Mouse (Mus musculus) left cerebral cortex, postnatal 25 days (tissue): Measurements from ENCODE around the gene Rgs16. TPM values are rescaled to one million over a fixed set of nuclear protein-coding genes. Genes with fewer than 3 reads are reported as not detected.
"Not testable (repeated sequence)": the region's sequence is repeated elsewhere in the genome, so short reads cannot be mapped to it uniquely, and the experiment has no call there.

Source experiments
- DNase-seq, 2 experiments: peaks; one replicate each; pipeline ENCODE4 v3.0.0; 2022; ENCODE audit warnings: low spot score in 2 of 2, mixed read lengths in 1 of 2
- intact Hi-C: fragments of 180-260 bp; cut with DNase I; formaldehyde crosslinking; loops from one replicate; pipeline ENCODE4 v1.15.1; 2025
- total RNA-seq, 2 experiments: library from RNA; stranded (reverse); gene quantifications; 2 replicates each; pipeline ENCODE4 v1.2.3; 2021

Rgs16 gene
- total RNA-seq, 2 experiments from 2014 or later, result 7.1 to 8.7 TPM

DNA sequence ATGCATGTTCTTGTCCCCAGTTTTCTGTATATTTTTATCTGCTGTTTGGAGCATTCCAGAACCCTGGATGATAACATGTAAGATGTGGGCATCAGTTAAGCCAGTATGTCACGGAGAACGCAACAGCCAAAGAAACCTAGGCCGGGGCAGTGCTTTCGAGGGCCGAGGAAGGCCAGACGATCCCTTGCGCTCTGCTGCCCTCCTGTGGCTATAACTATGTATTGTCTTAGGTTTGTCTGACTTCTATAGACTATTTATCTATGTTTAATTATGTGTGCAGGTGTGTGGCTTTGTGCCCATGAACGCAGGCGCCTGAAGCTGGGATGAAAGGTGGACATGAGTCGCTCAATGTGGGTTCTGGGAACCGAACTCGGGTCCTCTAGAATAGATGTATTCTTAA lies 6.6 kb downstream of the Rgs16 start:
- intact Hi-C loops, result loop anchor here (1.0 to 10.0 kb wide), 4 partner anchors 101 to 434 kb away; partner anchors contain the start of gene Dhx9
- DNase-seq, result peak; percentile 73

DNA sequence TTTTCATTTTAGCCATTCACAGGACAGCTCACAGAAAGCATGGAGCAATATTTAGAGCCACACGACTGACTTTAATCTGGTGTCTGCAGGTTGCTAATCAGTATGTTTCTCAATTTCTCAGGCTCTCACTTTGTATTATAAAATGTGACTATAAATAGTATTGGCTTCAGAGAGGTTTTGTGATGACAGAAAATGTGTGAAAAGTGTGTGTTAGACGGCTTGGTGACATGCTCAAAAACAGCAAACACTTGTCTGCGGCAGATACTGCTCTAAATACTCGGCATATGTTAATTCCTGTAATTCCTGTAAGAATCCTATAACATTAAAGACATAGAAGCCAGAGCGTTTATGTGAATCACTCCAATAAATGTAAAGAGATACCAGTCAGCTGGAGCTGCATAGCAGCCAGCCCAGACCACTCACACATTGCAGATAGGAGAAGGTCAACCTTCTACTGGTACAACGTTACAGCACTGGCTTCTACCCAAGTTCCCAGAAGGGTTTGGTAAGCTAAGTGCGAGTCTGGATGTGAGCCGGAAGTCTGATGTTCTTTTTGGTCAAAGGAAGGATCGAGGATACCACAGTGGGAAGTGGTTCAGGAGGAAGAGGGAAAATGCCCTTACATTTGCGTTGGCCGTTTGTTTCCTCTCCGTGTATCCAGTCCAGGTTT lies 7.8 kb downstream of the Rgs16 start:
- intact Hi-C loops, result loop anchor here (2.0 to 10.0 kb wide), 3 partner anchors 99 to 433 kb away; partner anchors contain the start of gene Dhx9
- no peak for DNase-seq

DNA sequence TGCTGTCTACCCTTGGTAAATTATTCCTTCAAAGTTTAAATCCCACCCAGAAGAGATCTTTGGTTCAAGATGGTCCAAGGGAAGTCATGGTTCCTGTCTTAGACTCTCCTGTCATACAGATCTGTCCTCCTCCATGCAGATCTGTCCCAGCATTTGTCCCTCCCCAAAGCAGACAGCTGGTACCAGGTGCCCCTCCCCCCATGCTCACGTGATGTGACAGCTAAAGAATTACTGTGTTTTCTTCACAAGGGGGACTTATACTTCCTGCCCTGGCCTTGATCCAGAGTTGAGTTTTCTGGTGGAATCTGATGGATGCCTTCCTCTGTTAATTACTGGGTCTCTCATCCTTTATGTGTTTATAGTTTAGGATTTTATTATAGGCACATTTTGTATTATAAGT lies 8.4 kb downstream of the Rgs16 start:
- DNase-seq, result no peak

DNA sequence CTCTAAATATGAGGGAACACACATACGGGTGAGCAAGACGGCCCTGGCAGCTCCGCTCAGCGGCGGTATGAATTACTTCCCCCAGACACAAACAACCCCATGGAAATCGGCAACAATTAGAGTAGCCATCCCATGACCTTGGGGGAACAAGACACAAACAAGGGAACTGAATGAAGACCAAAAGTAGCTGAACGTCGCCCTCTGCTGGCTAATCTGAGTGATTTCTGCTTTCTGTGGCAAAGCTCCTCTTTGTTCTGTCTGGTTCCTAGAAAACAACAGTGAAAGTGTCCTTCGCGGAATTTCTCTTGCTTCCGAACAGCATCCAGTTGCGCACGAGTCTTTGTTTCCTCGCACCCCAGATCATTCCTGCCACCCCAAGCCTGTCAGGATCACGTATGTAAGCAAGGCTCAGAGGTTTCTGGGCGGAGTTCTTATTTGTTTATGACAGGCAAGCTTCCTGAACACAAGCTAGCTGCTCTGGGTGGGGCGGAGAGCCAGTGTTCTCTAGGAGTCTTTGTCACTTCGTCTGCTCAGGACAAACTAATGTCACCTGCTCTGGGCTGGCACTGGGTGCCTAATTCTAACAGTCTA lies 9.2 kb downstream of the Rgs16 start, which contains the start of gene Rnasel:
Gene Rnasel (plus strand): TSS at position 216 of the 591 bp plus-strand sequence.
- intact Hi-C loops, result loop anchor here (5.0 to 10.0 kb wide), 2 partner anchors 98 to 265 kb away; partner anchors contain the start of gene Dhx9

More for the DNA sequence above, 8.4 kb downstream of the Rgs16 start:
- intact Hi-C loops, result loop anchor here (5.0 to 10.0 kb wide), 2 partner anchors 99 to 264 kb away; partner anchors contain the start of gene Dhx9

DNA sequence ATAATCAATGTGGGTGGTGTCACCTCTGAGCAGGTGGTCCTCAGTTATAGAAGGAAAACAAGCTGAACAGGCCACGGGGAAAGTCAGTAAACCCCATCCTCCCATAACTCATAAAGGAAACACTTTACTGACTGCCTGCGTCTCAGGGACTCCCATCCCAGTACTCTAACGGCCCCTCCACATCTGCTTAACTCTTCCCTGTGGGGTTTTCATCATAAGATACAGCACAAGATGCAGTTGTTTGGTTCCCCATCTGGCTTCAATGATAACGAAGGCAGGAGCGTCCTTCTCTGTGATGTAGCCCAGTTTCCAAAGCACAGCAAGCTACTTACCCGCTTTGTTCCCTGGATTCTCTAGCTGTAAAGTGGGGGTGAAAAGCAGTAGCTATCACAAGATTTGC lies 9.9 kb downstream of the Rgs16 start:
- intact Hi-C loops, result loop anchor here (5.0 kb wide), 1 partner anchor 57 kb away; no protein-coding TSS in a partner anchor
- DNase-seq, result no peak

More for the DNA sequence above, 9.2 kb downstream of the Rgs16 start, which contains the start of gene Rnasel:
- peak; percentile 59 to 73 for DNase-seq

DNA sequence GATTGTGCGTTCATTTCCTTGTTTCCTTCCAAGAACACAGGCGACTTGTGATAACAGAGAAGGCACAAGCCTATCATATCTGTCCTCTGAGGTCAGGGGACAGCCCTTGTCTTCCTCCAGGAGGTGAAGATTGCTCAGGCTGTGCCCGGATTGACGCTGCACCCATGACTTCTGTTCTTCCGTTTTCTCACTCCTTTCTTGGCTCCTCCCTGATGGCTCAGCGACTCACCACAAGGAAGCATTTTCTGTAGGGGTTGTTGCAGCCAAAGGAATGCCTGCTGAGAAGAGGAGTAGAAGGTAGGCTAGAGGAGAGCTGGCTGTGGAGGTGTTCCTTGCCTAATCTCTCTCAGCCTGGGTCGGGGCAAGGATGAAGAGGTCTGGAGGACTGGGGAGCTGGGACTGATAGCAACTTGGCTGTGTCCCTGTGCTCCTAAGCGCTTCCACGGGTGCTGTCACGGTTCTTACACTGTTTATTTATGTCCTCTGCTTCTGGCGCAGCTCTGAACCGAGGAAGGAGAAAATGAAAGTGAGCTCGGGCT lies 11.7 kb downstream of the Rgs16 start:
- intact Hi-C loops, result loop anchor here (5.0 kb wide), 1 partner anchor 55 kb away; no protein-coding TSS in a partner anchor

DNA sequence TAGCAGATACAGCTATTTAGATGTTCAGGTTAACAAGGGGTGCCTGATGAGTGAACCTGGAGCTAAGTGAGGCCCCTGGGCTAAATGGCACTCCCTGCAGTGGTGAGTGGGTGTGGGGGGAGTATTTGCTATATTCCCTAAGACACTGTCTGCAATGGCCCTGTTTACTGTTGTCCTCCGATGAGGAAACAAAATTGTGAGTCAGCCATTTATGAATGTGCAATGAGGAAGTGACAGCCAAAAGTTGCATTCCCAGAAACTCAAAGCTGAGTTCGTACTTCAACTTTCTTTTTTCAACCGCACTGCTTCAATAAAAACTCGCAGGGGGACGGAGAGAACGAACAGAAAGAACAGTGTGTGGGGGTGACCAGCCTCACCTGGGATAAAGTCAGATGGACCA lies 12.4 kb downstream of the Rgs16 start:
- no peak for DNase-seq
- intact Hi-C loops, result loop anchor here (5.0 kb wide), 1 partner anchor 55 kb away; no protein-coding TSS in a partner anchor

More for the DNA sequence above, 11.7 kb downstream of the Rgs16 start:
- DNase-seq, result peak; percentile 39 to 62

DNA sequence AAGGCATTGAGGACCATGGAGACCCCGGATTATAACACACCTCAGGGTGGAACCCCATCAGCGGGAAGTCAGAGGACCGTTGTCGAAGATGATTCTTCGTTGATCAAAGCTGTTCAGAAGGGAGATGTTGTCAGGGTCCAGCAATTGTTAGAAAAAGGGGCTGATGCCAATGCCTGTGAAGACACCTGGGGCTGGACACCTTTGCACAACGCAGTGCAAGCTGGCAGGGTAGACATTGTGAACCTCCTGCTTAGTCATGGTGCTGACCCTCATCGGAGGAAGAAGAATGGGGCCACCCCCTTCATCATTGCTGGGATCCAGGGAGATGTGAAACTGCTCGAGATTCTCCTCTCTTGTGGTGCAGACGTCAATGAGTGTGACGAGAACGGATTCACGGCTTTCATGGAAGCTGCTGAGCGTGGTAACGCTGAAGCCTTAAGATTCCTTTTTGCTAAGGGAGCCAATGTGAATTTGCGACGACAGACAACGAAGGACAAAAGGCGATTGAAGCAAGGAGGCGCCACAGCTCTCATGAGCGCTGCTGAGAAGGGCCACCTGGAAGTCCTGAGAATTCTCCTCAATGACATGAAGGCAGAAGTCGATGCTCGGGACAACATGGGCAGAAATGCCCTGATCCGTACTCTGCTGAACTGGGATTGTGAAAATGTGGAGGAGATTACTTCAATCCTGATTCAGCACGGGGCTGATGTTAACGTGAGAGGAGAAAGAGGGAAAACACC lies 13.7 kb downstream of the Rgs16 start:
- intact Hi-C loops, result loop anchor here (5.0 kb wide), 1 partner anchor 53 kb away; no protein-coding TSS in a partner anchor
- no peak for DNase-seq

DNA sequence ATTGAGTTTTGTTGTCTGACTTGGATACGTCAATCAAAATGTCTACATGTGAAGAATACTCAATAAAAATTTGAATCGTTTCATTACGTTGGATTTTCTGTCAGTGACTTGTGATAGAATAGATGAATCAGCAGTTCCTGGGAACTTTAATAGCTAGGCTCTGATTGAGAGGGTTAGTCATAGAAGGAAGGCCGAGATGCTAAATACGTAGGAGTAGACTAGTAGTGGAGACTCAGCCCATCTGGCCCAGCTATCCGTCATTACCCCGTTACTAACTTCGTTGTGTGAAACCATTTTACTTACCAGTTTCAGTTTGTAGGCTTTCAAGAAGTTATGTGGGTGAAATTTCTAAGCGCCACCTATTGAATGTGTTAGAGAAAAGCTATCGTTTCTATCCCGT lies 24.0 kb downstream of the Rgs16 start:
- no peak for DNase-seq
- intact Hi-C loops, result no loop called here

DNA sequence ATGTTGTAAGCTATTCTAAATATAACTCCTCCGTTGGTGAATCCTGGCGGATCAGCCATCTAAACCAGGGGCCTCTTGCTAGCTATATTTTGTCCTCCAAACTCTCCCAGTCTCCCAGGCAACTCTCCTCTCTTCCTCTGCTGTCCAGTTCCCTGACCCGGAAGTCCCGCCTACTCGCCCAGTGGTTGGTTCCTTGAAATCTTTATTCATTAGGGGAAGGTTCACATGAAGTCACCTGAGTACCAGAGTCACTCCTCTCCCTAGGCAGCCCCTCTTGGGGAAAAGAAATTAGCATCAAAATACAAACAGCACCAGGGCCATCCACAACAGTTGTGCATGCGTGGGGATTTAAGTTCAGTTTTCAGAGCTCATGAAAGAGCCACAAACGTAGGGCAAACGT lies 26.1 kb downstream of the Rgs16 start:
- intact Hi-C loops, result no loop called here
- no peak for DNase-seq

DNA sequence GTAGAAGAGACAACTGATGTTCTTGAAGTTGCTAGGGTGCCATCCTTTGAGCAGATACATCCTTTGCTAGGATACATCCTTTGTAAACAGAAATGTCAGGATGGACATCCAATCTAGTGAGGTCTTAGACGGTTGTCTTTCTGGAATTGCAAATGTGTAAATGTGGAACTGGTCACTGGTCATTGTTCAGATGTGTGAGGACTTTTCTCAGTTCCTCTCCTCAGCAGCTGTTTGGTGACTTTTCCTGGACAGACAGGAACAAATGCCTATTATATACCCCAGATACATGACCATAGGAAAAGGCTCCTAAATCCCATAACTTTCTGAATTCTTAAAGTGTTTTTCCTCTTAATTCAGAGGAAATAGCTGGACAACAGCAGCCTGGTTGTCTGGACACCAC lies 27.1 kb downstream of the Rgs16 start:
- intact Hi-C loops, result no loop called here
- no peak for DNase-seq

DNA sequence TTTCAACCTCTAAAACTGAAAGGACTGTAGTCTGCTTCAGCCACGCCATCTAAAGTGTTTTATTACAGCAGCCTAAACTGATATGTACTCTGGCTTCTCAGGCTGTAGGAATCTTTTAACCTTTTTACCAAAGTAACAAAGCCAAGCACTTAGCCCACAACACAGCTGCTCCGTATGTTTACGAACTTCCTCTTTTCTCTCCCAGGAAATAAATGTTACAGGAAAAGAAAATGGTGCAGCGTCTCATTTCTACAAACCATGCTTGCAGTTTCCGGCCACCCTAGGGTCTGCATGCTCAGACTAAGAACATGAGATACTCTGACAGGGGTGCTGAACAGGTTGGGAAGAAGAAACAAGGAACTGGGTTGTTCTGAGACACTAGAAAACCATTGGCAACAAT lies 28.3 kb downstream of the Rgs16 start:
- no peak for DNase-seq
- intact Hi-C loops, result no loop called here

DNA sequence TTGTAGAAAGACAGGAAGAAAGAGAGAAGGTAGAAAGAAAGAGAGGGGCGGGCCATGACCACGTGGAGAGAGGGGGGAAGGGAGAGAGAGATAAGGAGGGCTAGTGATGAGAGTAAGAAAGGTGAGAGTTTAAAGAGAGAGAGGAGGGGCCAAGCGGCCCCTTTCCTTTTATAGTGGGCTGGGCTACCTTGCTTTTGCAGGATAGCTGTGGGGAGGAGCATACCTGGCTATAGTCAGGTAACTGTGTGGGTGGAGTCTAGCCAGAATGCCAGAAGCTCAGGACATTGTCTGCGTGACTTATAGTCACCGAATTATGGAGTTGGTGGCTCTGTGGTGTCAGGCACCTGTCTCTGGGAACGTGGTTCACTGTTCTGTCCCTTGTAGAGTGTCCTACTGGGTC lies 29.4 kb downstream of the Rgs16 start:
- DNase-seq, intact Hi-C loops: not testable (repeated sequence)

DNA sequence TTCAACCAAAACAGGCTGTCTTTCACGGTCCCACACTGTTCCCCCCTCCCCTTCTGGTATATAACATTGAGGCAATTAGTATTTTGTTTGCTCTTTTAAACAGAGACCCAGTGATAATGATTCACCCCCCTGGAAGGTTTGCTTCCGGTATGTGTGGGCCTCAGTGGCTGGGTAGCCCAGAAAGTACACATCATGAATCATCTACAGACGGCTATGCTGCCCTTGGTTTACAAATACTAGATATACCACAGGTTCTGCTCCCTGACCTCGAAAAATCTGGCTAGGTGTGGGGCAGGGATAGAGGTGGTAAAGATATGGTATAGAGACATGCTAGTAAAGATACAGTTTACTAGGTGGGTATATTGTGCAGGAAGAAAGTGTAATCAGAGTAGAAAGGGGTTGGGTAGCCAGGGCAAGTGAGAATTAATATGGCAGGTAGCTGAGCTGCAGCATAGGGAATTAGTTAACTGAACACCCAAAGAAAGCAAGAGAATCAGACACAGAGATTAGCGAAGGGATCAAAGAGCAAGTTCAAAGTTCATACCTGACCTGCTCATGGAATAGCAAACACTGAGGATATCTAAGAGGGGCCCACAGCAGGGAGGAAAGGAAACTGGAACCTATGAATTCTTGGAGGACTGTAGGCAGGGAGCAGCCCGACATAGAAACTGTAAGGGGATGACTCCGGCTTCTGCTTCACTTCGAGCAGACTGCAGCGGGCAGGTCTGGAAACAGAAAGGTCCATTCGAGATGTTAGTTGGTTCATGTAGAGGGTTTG lies 30.0 kb downstream of the Rgs16 start:
- no peak for DNase-seq
- intact Hi-C loops, result no loop called here

DNA sequence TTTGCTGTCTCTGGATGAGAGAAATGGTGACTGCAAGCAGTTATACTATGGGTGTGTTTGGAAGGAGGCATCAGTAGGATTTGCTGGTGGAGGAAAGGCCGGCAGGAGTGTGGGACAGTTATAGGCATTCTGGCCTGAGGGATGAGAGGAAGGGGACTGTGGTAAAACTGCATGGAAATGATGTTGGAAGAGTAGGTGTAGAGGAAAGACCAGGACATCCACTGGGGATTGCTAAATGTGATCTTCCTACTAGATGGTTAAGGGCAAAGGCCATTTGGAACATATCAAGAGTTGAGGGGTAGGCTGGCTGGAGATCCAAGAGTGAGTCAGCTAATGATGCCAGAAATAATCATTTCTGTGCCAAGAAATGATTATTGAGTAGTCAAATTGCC lies 30.6 kb downstream of the Rgs16 start:
- no peak for DNase-seq
- intact Hi-C loops, result no loop called here

DNA sequence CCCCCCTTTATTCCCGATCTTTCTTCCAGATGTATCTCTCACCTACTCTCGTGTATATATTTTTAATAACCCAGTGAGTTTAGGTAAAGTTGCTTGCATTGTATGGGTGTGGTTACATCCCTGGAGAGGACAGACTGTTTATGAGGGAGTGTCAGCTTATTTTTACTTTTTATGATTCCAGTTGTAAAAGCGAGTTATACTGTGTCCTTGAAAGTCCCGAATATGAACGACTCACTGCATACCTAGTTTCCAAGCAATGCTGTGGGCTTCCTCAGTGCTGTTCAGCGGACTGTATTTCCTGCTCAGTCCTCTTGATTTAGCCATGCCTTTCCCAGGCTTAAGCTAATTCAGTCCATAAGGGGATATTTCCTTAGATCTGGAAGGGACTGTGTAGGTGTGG lies 35.0 kb downstream of the Rgs16 start:
- intact Hi-C loops, result no loop called here
- DNase-seq, result no peak

DNA sequence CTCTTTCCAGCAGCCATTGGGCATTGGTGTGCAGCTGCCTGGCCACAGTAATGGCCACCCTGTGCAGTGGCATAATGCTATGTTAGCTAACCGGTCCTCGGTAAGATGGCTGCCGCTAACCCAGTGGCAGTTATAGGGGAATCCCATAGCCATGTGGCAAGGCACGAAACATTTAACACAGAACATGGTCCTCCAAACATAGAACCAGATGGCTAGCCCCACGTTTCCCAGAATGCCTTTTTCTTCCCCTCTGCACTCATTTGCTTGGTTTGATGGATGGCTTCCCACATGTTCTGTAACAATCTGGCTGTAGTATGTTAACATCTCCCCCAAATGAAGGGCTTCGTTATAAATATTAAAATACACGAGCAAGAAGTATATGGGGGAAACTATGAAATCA lies 36.1 kb downstream of the Rgs16 start:
- DNase-seq, result no peak
- intact Hi-C loops, result no loop called here

DNA sequence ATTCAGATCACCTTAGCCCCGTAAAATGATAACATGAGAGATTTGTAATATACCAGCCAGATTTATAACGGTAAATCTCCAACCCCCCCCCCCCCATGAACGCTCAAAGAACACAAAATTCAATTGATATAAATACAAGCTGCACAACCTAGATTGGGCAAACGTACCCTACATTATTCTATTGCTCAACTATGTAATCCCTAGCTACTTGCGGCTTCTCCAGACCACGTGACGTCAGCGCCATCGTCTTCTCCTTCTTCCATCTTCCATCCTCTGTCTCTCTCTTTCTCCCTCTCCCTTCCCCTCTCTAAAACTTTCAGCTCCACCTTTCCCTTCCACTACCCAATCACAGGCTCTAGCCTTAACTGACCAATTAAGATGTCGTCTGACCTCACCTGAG lies 38.1 kb downstream of the Rgs16 start:
- no peak for DNase-seq
- intact Hi-C loops, result no loop called here

DNA sequence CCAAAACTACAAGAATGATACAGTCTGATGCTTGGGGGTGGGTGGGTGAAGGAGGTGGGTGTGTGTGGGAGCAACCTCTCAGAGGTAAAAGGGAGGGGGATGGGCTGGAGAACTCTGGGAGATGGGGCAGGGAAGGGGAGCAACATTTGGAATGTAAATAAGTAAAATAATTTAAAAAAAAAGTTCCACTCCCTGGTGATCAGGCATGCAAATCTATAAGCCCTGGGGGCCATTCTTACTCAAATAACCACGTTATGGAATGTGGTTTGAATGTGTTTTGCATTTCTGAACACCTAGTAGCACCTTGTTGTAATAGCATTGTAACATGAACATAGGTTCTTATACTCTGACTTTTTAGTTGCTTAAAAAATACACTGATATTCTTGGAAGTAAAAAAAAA lies 43.2 kb downstream of the Rgs16 start:
- no peak for DNase-seq
- intact Hi-C loops, result no loop called here
